Mouse (Mus musculus): Measurements from ENCODE around the gene Taar3. TPM values are rescaled to one million over a fixed set of nuclear protein-coding genes. Genes with fewer than 3 reads are reported as not detected.

Gene Taar3
- polyA plus RNA-seq, 1 experiment from 2014 or later = not detected

Other genes starting within 250 kb of the Taar3 start
- 84.7 and 98.7 TPM in 2 replicates for gene Rps12, start 162.3 kb upstream of the Taar3 start, polyA plus RNA-seq (2015; fragmentation: Nextera tagmentation; extraction: Ambion mirVana)
- gene Slc18b1, start 152.6 kb upstream of the Taar3 start, polyA plus RNA-seq (2015; fragmentation: Nextera tagmentation; extraction: Ambion mirVana) = 15.4 and 16.6 TPM in 2 replicates
- gene Vnn3, start 98.1 kb upstream of the Taar3 start, polyA plus RNA-seq (2015; fragmentation: Nextera tagmentation; extraction: Ambion mirVana) = 0.09 TPM in 1 of 2 replicates, not detected in the other
- 0.31 and 0.68 TPM in 2 replicates for gene Vnn1, start 54.9 kb upstream of the Taar3 start, polyA plus RNA-seq (2015; fragmentation: Nextera tagmentation; extraction: Ambion mirVana)
- gene Taar1, start 29.2 kb upstream of the Taar3 start, polyA plus RNA-seq (2015; fragmentation: Nextera tagmentation; extraction: Ambion mirVana) = not detected in 2 replicates
- gene Taar2, start 11.0 kb upstream of the Taar3 start, polyA plus RNA-seq (2015; fragmentation: Nextera tagmentation; extraction: Ambion mirVana) = 0.17 TPM in 2 replicates
- gene Taar4, start 10.9 kb downstream of the Taar3 start, polyA plus RNA-seq (2015; fragmentation: Nextera tagmentation; extraction: Ambion mirVana) = not detected in 2 replicates
- not detected in 2 replicates for gene Taar5, start 21.1 kb downstream of the Taar3 start, polyA plus RNA-seq (2015; fragmentation: Nextera tagmentation; extraction: Ambion mirVana)
- gene Taar6, start 36.1 kb downstream of the Taar3 start, polyA plus RNA-seq (2015; fragmentation: Nextera tagmentation; extraction: Ambion mirVana) = not detected in 2 replicates
- gene Taar7a, start 43.9 kb downstream of the Taar3 start, polyA plus RNA-seq (2015; fragmentation: Nextera tagmentation; extraction: Ambion mirVana) = not detected in 2 replicates
- gene Taar7b, start 50.4 kb downstream of the Taar3 start, polyA plus RNA-seq (2015; fragmentation: Nextera tagmentation; extraction: Ambion mirVana) = not detected in 2 replicates
- gene Taar7d, start 77.7 kb downstream of the Taar3 start, polyA plus RNA-seq (2015; fragmentation: Nextera tagmentation; extraction: Ambion mirVana) = not detected in 2 replicates
- gene Taar7e, start 88.1 kb downstream of the Taar3 start, polyA plus RNA-seq (2015; fragmentation: Nextera tagmentation; extraction: Ambion mirVana) = not detected in 2 replicates
- gene Taar7f, start 100.0 kb downstream of the Taar3 start, polyA plus RNA-seq (2015; fragmentation: Nextera tagmentation; extraction: Ambion mirVana) = not detected in 2 replicates
- gene Taar8a, start 126.9 kb downstream of the Taar3 start, polyA plus RNA-seq (2015; fragmentation: Nextera tagmentation; extraction: Ambion mirVana) = not detected in 2 replicates
- gene Taar8b, start 142.7 kb downstream of the Taar3 start, polyA plus RNA-seq (2015; fragmentation: Nextera tagmentation; extraction: Ambion mirVana) = not detected in 2 replicates
- not detected in 2 replicates for gene Taar8c, start 152.4 kb downstream of the Taar3 start, polyA plus RNA-seq (2015; fragmentation: Nextera tagmentation; extraction: Ambion mirVana)
- gene Taar9, start 160.0 kb downstream of the Taar3 start, polyA plus RNA-seq (2015; fragmentation: Nextera tagmentation; extraction: Ambion mirVana) = not detected in 2 replicates
- gene Stx7, start 199.7 kb downstream of the Taar3 start, polyA plus RNA-seq (2015; fragmentation: Nextera tagmentation; extraction: Ambion mirVana) = 321 and 340 TPM in 2 replicates